Mouse (Mus musculus): Measurements from ENCODE around the gene Ttf2.

Gene Ttf2

DNA sequence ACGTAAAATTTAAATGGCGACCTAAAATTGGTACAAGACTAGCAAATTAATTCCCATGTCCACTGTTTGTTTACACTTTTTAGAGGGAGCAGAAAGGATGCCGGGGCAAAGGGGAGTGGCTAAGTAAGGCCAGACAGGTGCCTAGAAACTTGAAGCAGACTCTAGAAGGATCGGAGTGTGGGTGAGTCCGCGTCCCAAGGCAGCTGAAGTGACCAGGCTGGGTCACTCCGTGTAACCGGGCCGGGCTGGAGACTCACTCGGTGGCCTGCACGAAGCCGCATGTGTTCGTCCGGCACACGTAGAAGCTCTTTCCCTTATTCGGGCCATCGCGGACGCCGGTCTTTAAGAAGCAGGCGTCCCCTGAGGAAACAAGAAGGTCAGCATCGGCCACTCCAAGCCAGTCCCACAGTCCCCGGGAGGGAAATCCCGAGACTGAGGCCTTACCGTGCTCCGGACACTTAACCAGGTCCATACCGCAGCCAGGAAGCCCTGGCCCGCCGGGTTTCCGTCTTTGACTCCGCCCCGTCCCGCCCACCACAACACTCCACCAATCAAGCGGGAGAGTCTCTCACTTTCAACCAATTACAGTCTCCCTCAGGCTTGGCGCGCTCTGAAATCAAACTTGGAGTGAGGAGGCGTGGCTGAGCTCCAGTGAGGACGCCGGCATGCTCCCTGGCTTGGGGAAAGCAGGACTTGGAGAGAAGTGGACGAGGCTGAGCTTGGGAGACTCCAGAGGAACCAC is at the start of gene Ttf2:
Gene Ttf2, minus strand, starts transcription at position 488 of the 742 bp plus-strand sequence.
- in situ Hi-C loops (cut with MboI; ENCODE audit: unreplicated experiment in 2 of 2), result loop anchor here (5.0 to 25.0 kb wide), 4 partner anchors 52 to 1718 kb away; no protein-coding TSS in a partner anchor

DNA sequence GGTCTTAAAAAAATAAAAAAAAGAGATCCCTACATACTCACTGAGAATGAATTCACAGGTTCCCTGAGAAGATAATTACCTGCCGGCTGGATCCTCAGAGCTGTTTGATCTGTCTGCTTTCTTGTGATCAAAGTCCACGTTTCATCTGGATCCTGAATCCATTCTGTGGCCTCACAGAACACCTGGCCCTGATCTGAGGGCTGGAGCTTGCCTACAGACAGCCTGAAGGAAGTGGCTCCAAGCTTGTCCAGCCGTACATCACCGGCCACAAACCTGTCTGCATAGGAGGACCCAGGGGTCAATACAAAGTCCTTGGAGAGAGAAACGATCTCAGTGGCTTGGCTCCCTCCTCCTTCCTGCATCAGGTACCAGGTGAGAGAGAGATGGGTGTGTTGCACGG is 49.0 kb upstream of the Ttf2 start:
- in situ Hi-C loops (cut with MboI; ENCODE audit: unreplicated experiment in 2 of 2), result no loop called here

DNA sequence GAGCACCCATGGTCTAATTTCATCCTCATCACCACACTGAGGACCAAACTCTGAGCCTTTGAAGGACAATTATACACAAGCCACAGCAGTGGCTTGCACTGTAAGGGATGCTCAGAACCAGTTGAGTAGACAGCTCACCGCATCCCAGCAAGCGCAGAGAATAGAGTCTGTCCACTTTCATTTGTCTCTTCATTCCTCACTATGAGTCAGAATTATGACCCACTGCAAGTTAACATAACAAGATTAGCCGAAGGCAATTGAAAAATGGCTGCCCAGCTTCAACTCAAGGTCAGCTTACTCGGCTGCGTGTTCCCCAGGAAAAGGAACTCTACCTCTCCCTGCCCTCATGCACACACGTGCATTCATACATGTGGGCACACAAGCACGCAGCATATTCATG is 46.6 kb upstream of the Ttf2 start:
- in situ Hi-C loops (cut with MboI; ENCODE audit: unreplicated experiment in 2 of 2), result no loop called here

DNA sequence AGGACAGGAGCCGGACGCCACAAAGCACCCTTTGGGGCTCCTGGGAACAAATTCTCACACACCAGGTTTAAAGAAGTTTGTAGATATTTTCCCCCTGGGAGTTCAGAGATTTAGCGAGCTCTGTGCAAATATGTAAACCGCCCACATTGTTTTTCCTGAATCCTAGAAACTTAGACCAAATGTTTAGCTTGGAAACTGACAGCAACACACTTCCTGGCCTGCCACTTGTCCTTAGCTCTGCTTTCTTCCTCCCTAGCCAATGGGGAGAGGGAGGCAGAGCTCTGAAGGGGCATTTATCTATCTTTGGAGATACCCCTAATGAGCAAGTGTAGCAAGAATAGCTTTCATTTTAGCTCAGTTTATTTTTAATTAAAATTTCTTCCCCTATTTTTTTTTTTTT is 45.8 kb upstream of the Ttf2 start:
- in situ Hi-C loops (cut with MboI; ENCODE audit: unreplicated experiment in 2 of 2), result no loop called here

DNA sequence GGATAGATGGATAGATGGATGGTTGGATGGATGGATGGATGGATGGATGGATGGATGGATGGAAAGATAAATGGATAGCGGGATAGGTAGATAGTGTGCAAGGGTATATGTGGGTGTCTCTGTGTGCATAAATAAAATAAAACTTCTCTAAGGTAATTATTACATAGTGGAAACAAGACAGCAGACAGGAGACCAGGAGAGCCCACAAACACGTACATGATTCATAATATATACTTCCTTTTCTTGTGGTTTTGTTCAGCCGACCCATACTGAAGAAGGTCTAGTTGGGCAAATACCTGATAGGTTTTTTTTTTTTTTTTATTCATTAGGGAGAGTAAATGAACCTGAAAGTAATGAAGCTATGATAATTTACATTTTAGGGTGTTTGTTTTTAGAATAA is 44.1 kb upstream of the Ttf2 start:
- in situ Hi-C loops (cut with MboI; ENCODE audit: unreplicated experiment in 2 of 2), result no loop called here

DNA sequence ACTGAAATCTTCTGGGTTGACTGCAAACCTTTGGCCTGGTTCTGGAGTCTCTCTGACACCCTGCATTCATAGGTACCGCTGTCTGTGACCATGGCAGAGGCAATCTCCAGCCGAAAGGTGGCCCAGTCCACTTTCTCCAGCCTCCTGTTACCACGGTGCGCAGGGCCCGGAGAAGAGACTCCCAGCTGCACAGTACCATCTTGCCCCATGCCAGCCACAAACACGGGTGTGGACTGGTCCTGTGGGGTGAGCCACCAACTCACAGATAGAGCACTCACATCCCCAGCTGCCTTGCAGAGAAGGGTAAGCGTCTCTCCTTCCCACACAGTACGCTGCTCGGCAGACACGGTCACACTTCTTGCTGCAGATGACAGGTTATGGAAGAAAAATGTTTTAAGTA is 43.5 kb upstream of the Ttf2 start:
- in situ Hi-C loops (cut with MboI; ENCODE audit: unreplicated experiment in 2 of 2), result no loop called here

DNA sequence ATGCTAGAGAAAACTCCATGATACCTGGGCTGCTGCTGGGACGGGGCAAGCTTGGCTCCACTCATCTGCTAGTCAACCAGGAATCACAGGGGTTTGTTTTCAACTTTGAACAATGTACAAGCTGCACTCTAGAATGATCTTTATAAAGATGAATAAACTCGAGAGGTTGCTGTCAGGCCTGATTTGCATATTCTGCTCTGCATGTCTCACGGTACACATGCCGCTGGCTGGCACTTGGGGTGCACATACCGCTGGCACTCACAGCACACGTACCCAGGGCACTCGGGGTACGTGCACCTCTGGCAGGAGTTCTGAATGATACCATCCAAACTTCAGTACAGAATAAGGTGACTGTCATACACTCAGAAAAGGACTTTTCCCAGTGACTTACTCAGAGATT is 43.1 kb upstream of the Ttf2 start:
- in situ Hi-C loops (cut with MboI; ENCODE audit: unreplicated experiment in 2 of 2), result no loop called here

DNA sequence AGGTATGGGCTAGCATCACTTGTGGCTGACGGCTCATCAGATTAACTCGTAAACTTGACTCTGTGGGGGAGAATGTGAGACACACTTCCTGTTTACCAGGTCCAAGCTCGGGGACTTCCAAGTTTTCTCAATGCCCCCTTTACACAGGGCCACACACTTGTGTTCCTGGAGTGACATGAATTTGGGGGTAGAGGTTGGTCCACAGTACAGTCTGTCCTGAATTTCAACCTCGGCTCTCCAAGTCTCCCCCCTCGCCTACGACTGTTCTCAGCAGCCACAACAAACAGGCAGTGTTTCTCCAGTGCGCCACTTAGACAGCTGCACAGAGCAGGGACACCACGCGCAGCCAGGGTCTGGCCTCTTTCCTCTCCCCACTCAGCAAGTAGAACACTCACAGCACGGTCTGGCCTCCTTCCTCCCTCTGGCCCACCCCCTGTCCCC is 42.7 kb upstream of the Ttf2 start:
- in situ Hi-C loops (cut with MboI; ENCODE audit: unreplicated experiment in 2 of 2), result no loop called here

DNA sequence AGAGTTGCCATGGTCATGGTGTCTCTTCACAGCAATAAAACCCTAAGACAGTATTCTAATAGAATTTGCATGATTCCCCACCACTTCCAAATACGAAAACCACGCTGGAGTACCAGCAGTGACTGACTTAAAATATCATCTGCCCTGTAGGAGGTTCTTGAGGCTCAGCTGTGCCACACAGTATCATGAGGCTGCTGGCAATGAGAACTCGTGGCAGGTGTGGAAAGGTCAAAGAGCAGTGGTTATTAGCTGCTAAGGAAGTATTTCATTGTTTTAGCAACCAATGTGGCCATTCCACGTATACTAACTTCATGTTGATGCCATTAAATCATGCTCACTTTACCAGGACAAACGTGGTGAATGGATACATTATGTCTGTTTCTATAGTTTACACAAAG is 41.7 kb upstream of the Ttf2 start:
- in situ Hi-C loops (cut with MboI; ENCODE audit: unreplicated experiment in 2 of 2), result no loop called here

DNA sequence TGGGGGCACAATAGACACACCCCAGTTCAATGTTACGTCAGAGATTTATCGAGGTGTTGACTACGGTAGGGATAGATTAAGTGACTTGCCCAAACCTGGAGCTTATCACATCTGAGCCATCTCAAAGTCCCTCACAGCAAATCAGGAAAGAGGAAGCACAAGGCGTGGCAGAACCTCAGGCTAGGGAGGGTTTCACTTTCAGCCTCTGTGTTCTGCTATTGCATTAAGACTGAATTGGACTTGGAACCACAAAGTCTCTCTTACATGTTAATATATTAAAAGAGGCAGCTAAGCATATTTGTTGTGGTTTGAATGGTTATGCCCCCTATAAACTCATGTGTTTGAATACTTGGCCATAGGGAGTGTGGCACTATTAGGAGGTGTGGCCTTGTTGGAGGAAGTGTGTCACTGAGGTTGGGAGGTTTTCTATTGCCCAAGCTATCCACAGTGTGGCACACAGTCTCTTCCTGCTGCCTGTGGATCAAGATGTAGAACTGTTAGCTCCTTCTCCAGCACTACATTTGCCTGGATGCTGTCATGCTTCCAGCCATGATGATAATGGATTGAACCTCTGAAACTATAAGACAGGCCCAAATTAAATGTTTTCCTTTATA is 41.2 kb upstream of the Ttf2 start:
- in situ Hi-C loops (cut with MboI; ENCODE audit: unreplicated experiment in 2 of 2), result no loop called here

DNA sequence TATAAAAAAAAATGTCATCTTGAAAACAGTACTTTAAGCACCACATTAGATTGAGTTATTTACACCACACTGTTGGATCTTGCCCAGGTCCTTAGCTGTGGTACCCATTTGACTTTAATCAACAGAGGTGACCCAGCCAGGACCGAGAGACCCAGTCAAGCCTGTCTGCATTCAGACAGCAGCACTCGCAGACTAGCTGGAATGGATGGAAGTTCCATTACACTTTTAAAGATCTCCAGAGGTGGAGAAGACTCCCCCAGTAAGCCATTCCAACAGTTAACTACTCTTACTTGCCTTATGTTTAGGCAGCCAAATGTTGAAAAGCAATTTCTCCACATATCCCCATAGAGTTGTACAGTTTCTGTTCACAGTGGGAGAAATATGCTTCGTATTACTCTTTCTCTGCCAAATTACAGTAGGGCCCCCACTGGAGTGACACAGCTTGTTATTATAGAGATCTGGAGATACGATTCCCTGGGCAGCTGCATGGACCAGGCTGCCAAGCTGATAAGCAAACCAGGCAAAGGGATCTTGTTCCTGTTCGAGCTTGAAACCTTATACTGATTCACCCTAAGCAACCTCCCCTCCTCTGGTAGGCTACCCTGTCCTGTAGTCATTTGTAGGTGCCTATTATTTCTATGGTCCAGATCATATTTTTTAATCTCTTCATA is 37.8 kb upstream of the Ttf2 start:
- in situ Hi-C loops (cut with MboI; ENCODE audit: unreplicated experiment in 2 of 2), result no loop called here

DNA sequence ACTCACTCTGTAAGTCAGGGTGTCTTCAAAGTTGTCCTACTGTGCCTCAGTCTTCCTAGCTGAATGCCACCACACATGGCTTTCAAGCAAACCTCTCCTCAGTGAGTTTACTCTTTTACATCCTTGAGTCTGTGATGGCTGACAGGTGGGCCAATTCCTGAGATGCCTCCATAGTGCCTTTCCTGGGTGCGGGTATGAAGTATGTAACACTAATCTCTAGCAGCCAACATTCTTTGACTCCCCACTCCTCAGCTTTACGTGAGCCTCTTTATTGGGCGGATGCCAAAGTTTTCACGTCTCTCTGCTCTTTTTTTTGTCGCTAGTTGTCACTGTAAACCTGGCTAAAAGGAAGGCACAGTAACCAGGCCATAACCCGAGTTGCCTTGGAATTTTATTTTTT is 35.9 kb upstream of the Ttf2 start:
- in situ Hi-C loops (cut with MboI; ENCODE audit: unreplicated experiment in 2 of 2), result no loop called here

DNA sequence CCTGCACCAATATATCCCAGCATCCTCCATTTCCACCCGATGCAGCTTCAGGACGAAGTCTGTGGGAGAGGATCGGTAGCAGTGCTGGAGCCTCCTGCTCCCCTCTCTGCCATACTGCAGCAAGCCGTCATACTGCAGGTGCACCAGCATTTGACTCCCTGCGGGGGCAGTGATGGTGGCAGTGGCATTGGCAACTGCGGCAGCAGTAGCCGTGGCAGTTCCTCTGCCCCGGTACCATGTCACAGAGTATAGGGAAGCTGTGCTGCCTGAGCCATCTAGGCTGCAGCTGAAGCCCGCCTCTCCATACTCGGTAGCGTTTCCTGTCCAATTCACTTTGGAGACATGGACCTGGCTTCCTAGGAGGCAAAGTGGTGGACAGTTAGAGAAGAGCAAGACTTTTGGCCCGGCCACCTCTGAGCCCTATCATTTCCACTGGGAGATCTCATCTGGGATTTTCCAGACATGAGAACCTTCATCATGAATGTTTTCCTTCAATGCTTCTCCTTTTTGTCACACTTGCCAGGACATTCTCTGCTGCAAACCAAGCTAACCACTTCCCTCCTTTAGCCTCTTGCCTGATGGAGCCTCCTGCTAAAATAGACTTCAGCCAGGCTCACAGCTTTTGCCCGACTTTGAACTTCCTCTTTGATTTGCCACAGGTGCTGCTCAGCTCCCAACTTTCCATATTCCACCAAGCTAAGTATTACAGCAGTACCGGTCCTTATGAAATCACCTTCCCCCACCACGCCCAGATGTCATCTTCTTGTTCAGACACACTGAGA is 34.3 kb upstream of the Ttf2 start:
- in situ Hi-C loops (cut with MboI; ENCODE audit: unreplicated experiment in 2 of 2), result no loop called here

DNA sequence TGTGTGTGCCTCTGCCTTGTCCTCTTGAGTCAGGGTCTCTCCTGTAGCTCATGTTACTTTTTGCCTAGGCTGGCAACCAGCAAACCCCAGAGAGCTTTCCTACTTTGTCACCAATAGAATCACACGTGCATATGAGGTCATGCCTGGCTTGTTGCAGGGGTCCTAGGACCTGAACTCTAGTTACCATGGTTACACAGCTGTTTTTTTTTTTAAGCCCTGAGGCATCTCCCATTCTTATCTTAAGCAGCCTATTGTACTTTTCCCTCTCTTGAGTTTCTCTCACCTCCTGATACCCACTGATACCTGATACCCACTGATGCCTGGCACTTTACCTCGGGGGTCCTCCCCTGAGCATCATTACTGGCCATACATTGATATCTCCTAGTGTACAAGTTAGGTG is 30.3 kb upstream of the Ttf2 start:
- in situ Hi-C loops (cut with MboI; ENCODE audit: unreplicated experiment in 2 of 2), result loop anchor here in 1 of 2 experiments (10.0 kb wide), 1 partner anchor 225 kb away; no protein-coding TSS in a partner anchor

DNA sequence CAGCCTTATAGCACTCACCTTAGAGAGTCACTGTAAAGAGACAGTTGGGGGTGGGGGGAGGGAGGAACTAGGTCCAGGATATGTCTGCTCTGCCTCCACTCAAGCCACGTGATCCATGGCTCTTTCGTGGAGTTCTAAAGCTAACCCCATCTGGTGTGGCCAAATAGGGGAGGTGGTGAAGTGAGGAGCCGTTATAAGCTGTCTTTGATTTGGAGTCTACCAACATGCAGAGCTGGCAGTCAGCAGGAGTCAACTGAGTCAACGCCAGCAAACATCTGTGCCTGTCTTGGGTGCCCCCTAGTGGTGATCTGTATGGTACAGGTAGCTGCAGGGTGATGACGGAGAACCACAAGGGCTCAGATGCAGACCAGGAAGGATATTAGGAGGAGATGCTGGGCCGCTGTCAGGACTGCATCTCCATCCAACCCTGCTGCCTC is 29.5 kb upstream of the Ttf2 start:
- in situ Hi-C loops (cut with MboI; ENCODE audit: unreplicated experiment in 2 of 2), result loop anchor here in 1 of 2 experiments (10.0 kb wide), 1 partner anchor 226 kb away; no protein-coding TSS in a partner anchor

DNA sequence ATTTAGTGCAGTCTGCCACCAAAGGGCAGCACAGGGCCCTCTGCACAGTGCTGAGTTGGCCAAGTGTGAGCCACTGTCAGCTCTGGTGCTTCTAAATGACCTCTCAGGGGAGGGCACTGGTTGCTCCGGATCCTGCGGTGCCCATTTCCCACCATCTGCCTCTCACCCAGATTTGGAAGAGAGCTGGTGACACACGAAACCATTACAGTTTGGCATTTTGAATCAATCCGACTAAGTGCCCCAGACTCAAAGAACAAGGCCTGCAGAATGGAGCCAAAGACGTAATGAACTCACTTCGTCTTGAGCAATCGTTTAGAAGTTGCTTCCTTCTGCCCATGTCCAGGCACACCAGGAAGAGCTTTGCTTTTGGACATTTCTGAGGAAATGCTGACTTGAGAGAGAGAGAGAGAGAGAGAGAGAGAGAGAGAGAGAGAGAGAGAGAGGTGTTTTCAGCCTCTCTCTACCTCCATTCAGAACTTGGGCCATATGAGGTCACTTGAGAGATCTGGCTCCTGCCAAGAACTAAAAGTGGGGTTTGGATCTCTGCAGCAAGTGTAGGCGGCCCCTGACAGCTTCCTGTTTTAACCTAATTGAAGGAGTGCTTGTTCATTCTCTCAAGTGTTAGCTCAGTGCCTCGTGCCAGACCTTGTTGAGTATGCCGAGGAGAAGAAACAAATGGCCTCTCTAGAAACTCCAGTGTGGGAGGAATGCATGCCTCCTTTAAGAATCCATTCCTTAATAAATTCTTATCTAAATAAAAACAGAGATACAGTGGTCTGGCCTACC is 28.5 kb upstream of the Ttf2 start:
- in situ Hi-C loops (cut with MboI; ENCODE audit: unreplicated experiment in 2 of 2), result loop anchor here in 1 of 2 experiments (10.0 kb wide), 1 partner anchor 227 kb away; no protein-coding TSS in a partner anchor

DNA sequence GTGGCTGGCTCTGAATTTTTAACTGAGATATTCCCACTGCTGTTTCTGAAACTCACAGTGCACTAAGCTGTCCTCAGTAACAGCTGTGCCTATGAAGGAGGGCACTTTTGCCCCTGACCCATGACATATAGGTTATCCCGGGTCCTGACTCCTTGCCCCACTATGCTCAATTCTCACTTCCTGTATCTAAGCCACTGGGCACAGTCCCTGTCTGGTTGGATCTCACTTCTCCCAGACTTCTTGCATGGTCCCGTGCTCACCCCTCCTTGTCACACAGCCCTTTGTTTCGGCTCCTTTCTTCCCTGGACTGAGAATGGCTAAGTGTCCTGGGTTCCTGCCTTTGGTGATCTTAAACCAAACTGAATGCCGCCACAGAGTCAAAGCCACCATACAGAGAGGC is 24.8 kb upstream of the Ttf2 start:
- in situ Hi-C loops (cut with MboI; ENCODE audit: unreplicated experiment in 2 of 2), result loop anchor here in 1 of 2 experiments (10.0 kb wide), 1 partner anchor 231 kb away; no protein-coding TSS in a partner anchor

DNA sequence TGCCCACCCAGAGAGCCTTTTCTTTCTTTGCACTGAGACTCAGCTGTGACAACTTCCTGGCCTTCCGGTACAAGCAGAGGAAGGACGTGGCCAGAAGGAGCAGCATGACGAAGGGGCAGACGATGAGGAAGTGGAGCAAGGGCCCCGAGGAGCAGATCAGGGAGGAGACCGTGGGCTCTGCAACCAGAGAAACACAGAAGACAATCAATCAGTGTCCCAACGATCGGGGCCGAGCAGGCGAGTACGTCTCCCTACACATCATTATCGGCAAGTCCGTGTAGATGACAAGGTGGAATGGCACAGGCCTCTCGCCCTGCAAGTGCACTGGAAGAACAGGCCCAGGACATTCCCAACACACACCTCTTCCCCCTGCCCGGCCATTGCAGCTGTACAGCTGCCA is 24.3 kb upstream of the Ttf2 start:
- in situ Hi-C loops (cut with MboI; ENCODE audit: unreplicated experiment in 2 of 2), result loop anchor here in 1 of 2 experiments (10.0 kb wide), 1 partner anchor 231 kb away; no protein-coding TSS in a partner anchor

DNA sequence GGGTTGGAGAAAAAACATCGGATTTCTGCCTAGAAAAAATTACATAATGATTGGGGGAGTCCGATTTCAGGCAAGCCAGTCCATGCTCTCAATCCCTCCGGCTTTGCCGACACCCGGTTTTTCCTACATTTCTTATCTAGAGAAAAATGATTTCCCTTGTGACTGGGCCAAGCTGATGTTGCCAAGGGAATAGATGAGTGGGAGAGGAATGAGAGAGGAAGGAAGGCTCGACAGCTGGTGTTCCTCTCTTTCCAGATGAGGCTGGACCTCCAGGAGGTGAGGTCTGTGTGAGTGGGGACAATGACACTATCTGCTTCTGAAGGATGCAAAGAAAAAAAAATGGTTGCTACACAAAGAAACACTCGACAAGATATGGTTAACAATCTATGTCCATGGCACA is 23.7 kb upstream of the Ttf2 start:
- in situ Hi-C loops (cut with MboI; ENCODE audit: unreplicated experiment in 2 of 2), result loop anchor here in 1 of 2 experiments (10.0 kb wide), 1 partner anchor 232 kb away; no protein-coding TSS in a partner anchor

DNA sequence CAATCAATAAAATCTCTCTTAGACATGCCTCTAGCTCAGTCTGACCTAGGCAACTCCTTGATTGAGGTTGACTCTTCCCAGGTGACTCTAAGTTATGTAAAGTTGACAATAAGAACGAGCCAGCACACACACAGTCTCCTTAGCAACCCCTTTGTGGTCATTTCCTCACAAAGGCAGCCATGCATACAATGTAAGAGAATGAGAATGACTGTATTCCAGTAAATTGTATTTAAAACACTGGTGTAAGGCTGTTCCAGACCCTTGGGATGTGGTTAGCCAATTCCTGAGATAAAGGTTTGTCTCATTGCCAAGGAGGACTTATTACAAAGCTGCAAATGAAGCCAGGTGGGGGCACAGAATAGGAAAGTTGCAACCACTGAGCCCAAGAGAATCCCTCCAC is 20.8 kb upstream of the Ttf2 start:
- in situ Hi-C loops (cut with MboI; ENCODE audit: unreplicated experiment in 2 of 2), result loop anchor here in 1 of 2 experiments (10.0 kb wide), 1 partner anchor 235 kb away; no protein-coding TSS in a partner anchor

Data from v-Abl transformed pro-B cells (cell line).